Mouse (Mus musculus): Measurements from ENCODE around the gene Erc2.

- no peak for TF ChIP-seq CTCF (IDR thresholded peaks at IDR 0.05; ENCODE audit: extremely low read depth, insufficient read length, insufficient replicate concordance, low read depth, low read length)
- TF ChIP-seq POLR2A (IDR thresholded peaks at IDR 0.05; ENCODE audit: low read depth, low read length) = no peak
Measured at GRCm38 (mm10) chr14:27998551-27998950, 376.3 kb downstream of the Erc2 start.
